Mouse (Mus musculus) forebrain, embryonic 11.5 days (tissue): ENCODE results near the gene Amz2. TPM values are rescaled to one million over a fixed set of nuclear protein-coding genes. Genes with fewer than 3 reads are reported as not detected.

Experiments
- ATAC-seq: fragments of 200-750 bp; cut with Nextera tagmentation; replicated peaks from 2 replicates; pipeline ENCODE4 v1.8.0; 2017; ENCODE audit warnings: moderate TSS enrichment; ENCODE audit not compliant: low FRiP score
- DNase-seq: peaks from one replicate; pipeline ENCODE4 v3.0.0-alpha.2; 2017; ENCODE audit warnings: low spot score
- H3K27ac ChIP-seq: fragments of 300-500 bp; sonication (generic); 2 replicates; pipeline ENCODE4 v1.5.1; 2014; ENCODE audit warnings: low read depth, low read length
- H3K27me3 ChIP-seq: fragments of 300-500 bp; sonication (generic); 2 replicates; pipeline ENCODE4 v1.6.1; 2014; ENCODE audit warnings: mild to moderate bottlenecking, low read length, mixed read lengths; ENCODE audit not compliant: control insufficient read depth, insufficient read depth
- H3K36me3 ChIP-seq: fragments of 300-500 bp; sonication (generic); 2 replicates; pipeline ENCODE4 v1.6.1; 2014; ENCODE audit warnings: mild to moderate bottlenecking, low read length, moderate library complexity, mixed read lengths; ENCODE audit not compliant: control insufficient read depth, insufficient read depth
- H3K4me1 ChIP-seq: fragments of 300-500 bp; sonication (generic); replicated peaks from 2 replicates; pipeline ENCODE4 v1.6.1; 2014; ENCODE audit warnings: low read length, mixed read lengths; ENCODE audit not compliant: control insufficient read depth, insufficient read depth
- H3K4me2 ChIP-seq: fragments of 300-500 bp; sonication (generic); 2 replicates; pipeline ENCODE4 v1.6.1; 2014; ENCODE audit warnings: low read depth, mild to moderate bottlenecking, low read length, moderate library complexity, mixed read lengths; ENCODE audit not compliant: severe bottlenecking
- H3K4me3 ChIP-seq: fragments of 300-500 bp; sonication (generic); 2 replicates; pipeline ENCODE4 v1.5.1; 2014; ENCODE audit warnings: low read depth, low read length
- H3K9ac ChIP-seq: fragments of 300-500 bp; sonication (generic); 2 replicates; pipeline ENCODE4 v1.6.1; 2014; ENCODE audit warnings: low read length
- H3K9me3 ChIP-seq: fragments of 300-500 bp; sonication (generic); 2 replicates; pipeline ENCODE4 v1.6.1; 2016; ENCODE audit warnings: low read length, mixed read lengths; ENCODE audit not compliant: control insufficient read depth
- WGBS: fragments of 180-500 bp; shearing (Covaris S2); extraction: QIAGEN DNeasy Blood & Tissue Kit; methylation state at CpG from one replicate; pipeline ENCODE4 v1.1.7; 2014; 5-methylcytosine and 5-hydroxymethylcytosine counted together
- polyA plus RNA-seq: library from polyadenylated mRNA; unstranded; fragments of >200 nt; fragmentation: Nextera tagmentation; extraction: Ambion mirVana; gene quantifications from 2 replicates; pipeline ENCODE4 v1.2.1, GENCODE M21; 2014

The Amz2 gene
- polyA plus RNA-seq, 1 experiment from 2014 or later: 48.2 TPM

DNA sequence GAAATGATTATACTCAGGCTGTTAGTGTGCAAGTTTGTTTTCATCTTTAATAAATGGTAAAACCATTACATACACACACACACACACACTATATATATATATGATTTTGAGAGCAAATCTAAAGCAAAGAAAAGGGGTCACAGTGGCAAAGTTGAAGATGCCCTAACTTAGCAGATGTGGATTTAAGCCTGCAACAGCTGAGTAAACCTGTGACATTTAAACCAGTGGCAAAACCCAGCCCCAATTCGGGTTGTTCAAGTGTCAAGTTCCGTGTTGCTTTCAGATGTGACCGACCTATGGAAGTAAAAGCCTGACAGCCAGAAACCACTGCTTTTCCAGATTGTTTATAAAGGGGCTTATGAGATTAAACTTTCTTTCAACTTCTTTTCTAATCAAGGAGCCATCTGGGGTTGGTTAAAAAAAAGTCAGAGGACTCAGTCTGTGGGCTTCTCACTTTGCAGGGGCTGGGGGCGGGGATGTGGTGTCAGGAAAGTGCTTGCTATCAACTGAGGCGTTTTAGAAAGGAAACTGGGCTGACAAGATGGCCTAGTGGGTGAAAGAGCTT lies 16.5 kb downstream of the Amz2 start:
- H3K27ac ChIP-seq: no peak overlapping the region
- H3K4me1 ChIP-seq: 0 out of 2 replicates have a peak, but pooled peaks cover 4% of the 10 kb centered on the region
- H3K9me3 ChIP-seq: no peaks in the 10 kb centered on the region
- ATAC-seq (no peak), DNase-seq (no peak)
- WGBS: 64% methylated on average over 5 of the region's 5 CpGs
- H3K9ac ChIP-seq: no peak overlapping the region
- no peaks in the 10 kb centered on the region for H3K27me3 ChIP-seq
- no peak overlapping the region for H3K4me2 ChIP-seq
- H3K36me3 ChIP-seq: no peaks in the 10 kb centered on the region; the same call in 1 of the 2 replicates
- H3K4me3 ChIP-seq: no peak overlapping the region

- no peak for DNase-seq
- Histone ChIP-seq H3K27ac (no peak overlapping the region), H3K27me3 (no peaks in the 10 kb centered on the region), H3K4me3 (no peak overlapping the region), H3K4me2 (no peak overlapping the region), H3K36me3 (no peaks in the 10 kb centered on the region), H3K9me3 (no peaks in the 10 kb centered on the region), H3K9ac (no peak overlapping the region), H3K4me1 (0 out of 2 replicates have a peak, but pooled peaks cover 4% of the 10 kb centered on the region)
- WGBS: 91% methylated on average over 8 of the region's 8 CpGs
- ATAC-seq: no peak
These were observed 17.9 kb downstream of the Amz2 start for GRCm38 (mm10) chr11:109443468-109444263.

- ATAC-seq: 0 out of 2 replicates have a peak, but pooled peaks have one; percentile 34
- 49% methylated on average over 7 of the region's 7 CpGs for WGBS
- no peak overlapping the region for H3K9ac ChIP-seq
These were observed 18.9 kb downstream of the Amz2 start for GRCm38 (mm10) chr11:109444600-109444999.

GRCm38 (mm10) chr11:109445438-109446035 lies 19.8 kb downstream of the Amz2 start:
- Histone ChIP-seq H3K4me1 (no peaks in the 10 kb centered on the region), H3K4me2 (no peak overlapping the region), H3K27me3 (no peaks in the 10 kb centered on the region), H3K9me3 (no peaks in the 10 kb centered on the region), H3K9ac (no peak overlapping the region), H3K27ac (no peak overlapping the region), H3K36me3 (no peaks in the 10 kb centered on the region), H3K4me3 (no peak overlapping the region)
- 60% methylated on average over 13 of the region's 13 CpGs for WGBS
- DNase-seq (peak; percentile 61), ATAC-seq (peak; percentile 61; the same call in 1 of the 2 replicates)

More at GRCm38 (mm10) chr11:109444600-109444999, 18.9 kb downstream of the Amz2 start:
- Histone ChIP-seq H3K4me3 (no peak overlapping the region), H3K36me3 (no peaks in the 10 kb centered on the region), H3K27me3 (no peaks in the 10 kb centered on the region), H3K4me1 (0 out of 2 replicates have a peak, but pooled peaks cover 4% of the 10 kb centered on the region), H3K4me2 (no peak overlapping the region), H3K9me3 (no peaks in the 10 kb centered on the region), H3K27ac (no peak overlapping the region)
- DNase-seq: peak; percentile 66

- DNase-seq (no peak), ATAC-seq (no peak)
- H3K4me2 ChIP-seq: no peak overlapping the region
- H3K4me3 ChIP-seq: no peak overlapping the region
- no peaks in the 10 kb centered on the region for H3K4me1 ChIP-seq
- H3K27ac ChIP-seq: no peak overlapping the region
- no peaks in the 10 kb centered on the region for H3K27me3 ChIP-seq
- 88% methylated on average over 11 of the region's 11 CpGs for WGBS
- H3K9me3 ChIP-seq: no peaks in the 10 kb centered on the region
- no peak overlapping the region for H3K9ac ChIP-seq
- no peaks in the 10 kb centered on the region; the same call in 1 of the 2 replicates for H3K36me3 ChIP-seq
These were observed 25.4 kb downstream of the Amz2 start for GRCm38 (mm10) chr11:109451169-109451568.

- Histone ChIP-seq H3K27me3 (no peaks in the 10 kb centered on the region), H3K27ac (no peak overlapping the region), H3K4me2 (no peak overlapping the region), H3K4me1 (no peaks in the 10 kb centered on the region), H3K9me3 (no peaks in the 10 kb centered on the region), H3K9ac (no peak overlapping the region), H3K36me3 (no peaks in the 10 kb centered on the region; the same call in 1 of the 2 replicates), H3K4me3 (no peak overlapping the region)
- DNase-seq (no peak), ATAC-seq (no peak)
- WGBS: 89% methylated on average over 5 of the region's 5 CpGs
These were observed 30.5 kb downstream of the Amz2 start for GRCm38 (mm10) chr11:109456261-109456660.

- ATAC-seq (no peak), DNase-seq (no peak)
- Histone ChIP-seq H3K9ac (no peak overlapping the region), H3K9me3 (no peaks in the 10 kb centered on the region), H3K27me3 (no peaks in the 10 kb centered on the region), H3K4me3 (no peak overlapping the region), H3K4me2 (no peak overlapping the region), H3K27ac (no peak overlapping the region), H3K4me1 (no peaks in the 10 kb centered on the region), H3K36me3 (no peaks in the 10 kb centered on the region; the same call in 1 of the 2 replicates)
- WGBS: 97% methylated on average over 11 of the region's 11 CpGs
These were observed 32.4 kb downstream of the Amz2 start for GRCm38 (mm10) chr11:109458165-109458564.

DNA sequence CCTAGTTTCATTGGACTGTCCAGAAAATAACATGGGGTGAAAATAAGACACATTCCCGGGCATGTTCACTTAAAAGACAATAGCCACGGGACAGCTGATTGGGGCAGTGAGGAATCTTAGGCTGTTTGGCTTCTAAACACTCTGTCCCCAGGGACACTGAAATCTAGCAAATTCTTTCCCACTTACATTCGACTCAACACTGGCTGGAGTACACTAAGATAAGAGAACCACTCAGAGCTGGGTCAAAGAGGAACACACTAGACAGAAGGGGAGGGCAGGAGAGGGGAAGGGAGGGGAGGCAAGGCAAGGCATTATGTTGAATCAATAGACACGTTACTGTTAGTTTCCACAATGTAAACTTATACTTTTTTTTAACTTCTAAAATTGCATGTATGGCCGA lies 34.8 kb downstream of the Amz2 start:
- H3K36me3 ChIP-seq: no peaks in the 10 kb centered on the region
- ATAC-seq: no peak

More for the DNA sequence above, 34.8 kb downstream of the Amz2 start:
- Histone ChIP-seq H3K27ac (no peak overlapping the region), H3K4me1 (no peaks in the 10 kb centered on the region), H3K4me3 (no peak overlapping the region), H3K27me3 (no peaks in the 10 kb centered on the region), H3K9me3 (no peaks in the 10 kb centered on the region), H3K9ac (no peak overlapping the region), H3K4me2 (no peak overlapping the region)
- 83% methylated on average over 5 of the region's 5 CpGs for WGBS
- DNase-seq: no peak
